10 mouse cellular contexts compared by ENCODE assay signal in genomic region chr2:34992729-34993695, GRCm38 (mm10). TPM values are rescaled to one million over a fixed set of nuclear protein-coding genes. Genes with fewer than 3 reads are reported as not detected.
DNase-seq lines count a peak whose midpoint lies in the region; ATAC-seq and TF ChIP-seq lines count a peak whose summit lies in the region.
"Had no signal": no experiment of that assay in that cellular context is flagged by ENCODE, and none has a peak within 500 bp of the region (broad histone marks: within the 10 kb centered on the region; RNA-seq: fewer than 3 reads in every experiment).

No protein-coding gene starts in this region.

- H3K4me3 ChIP-seq in kidney, postnatal 0 days (replicated peaks; ENCODE audit: low read depth, low read length) = no peak overlapping the region
- no peak overlapping the region for H3K4me3 ChIP-seq in midbrain, postnatal 0 days (ENCODE audit: low read depth, low read length)
- H3K4me3 ChIP-seq in stomach, postnatal 0 days (ENCODE audit: low read depth, low read length) = no peak overlapping the region
- H3K4me3 ChIP-seq in lung, adult 2 months (replicated peaks; ENCODE audit: extremely low read depth, low read depth, low read length) = no peak overlapping the region
- H3K4me3 ChIP-seq: left cerebral cortex, adult 2 months had no signal

- H3K9ac ChIP-seq in kidney, postnatal 0 days (ENCODE audit: low read depth, low read length) = no peak overlapping the region
- 0 out of 2 replicates have a peak overlapping the region, but pooled peaks have one; percentile 1 for H3K9ac ChIP-seq in midbrain, postnatal 0 days (replicated peaks; ENCODE audit: low read length, poor library complexity, severe bottlenecking)
- H3K9ac ChIP-seq in stomach, postnatal 0 days (ENCODE audit: low read length) = no peak overlapping the region

- TF ChIP-seq POLR2A in brain, embryonic 14.5 days (IDR thresholded peaks at IDR 0.05; ENCODE audit: borderline replicate concordance, extremely low read depth, insufficient read depth, insufficient read length, poor library complexity, severe bottlenecking) = no peak
- no peak for TF ChIP-seq POLR2A in lung, adult 2 months (IDR thresholded peaks at IDR 0.05; ENCODE audit: borderline replicate concordance, extremely low read depth, low read depth, low read length)

- H3K27ac ChIP-seq in kidney, postnatal 0 days = no peak overlapping the region
- H3K27ac ChIP-seq in midbrain, postnatal 0 days (ENCODE audit: low read depth, low read length) = peak overlapping the region; percentile 65
- H3K27ac ChIP-seq in stomach, postnatal 0 days (replicated peaks) = no peak overlapping the region
- H3K27ac ChIP-seq: left cerebral cortex, adult 2 months had no signal

- 24% methylated on average over 9 of the region's 9 CpGs for WGBS in kidney, postnatal 0 days
- WGBS in midbrain, postnatal 0 days = 7% methylated on average over 9 of the region's 9 CpGs
- 13% methylated on average over 9 of the region's 9 CpGs for WGBS in stomach, postnatal 0 days
- WGBS in lung, adult 2 months = 29% methylated on average over 9 of the region's 9 CpGs

- TF ChIP-seq CTCF in kidney, postnatal 0 days (IDR thresholded peaks at IDR 0.05; ENCODE audit: low read depth) = no peak
- no peak for TF ChIP-seq CTCF in brain, embryonic 14.5 days (IDR thresholded peaks at IDR 0.05; ENCODE audit: borderline replicate concordance, extremely low read depth, insufficient read depth, insufficient read length)
- TF ChIP-seq CTCF in midbrain, postnatal 0 days (IDR thresholded peaks at IDR 0.05) = no peak
- TF ChIP-seq CTCF in stomach, postnatal 0 days (IDR thresholded peaks at IDR 0.05; ENCODE audit: low read depth) = no peak
- TF ChIP-seq CTCF in lung, adult 2 months (IDR thresholded peaks at IDR 0.05; ENCODE audit: insufficient read depth, low read length) = no peak

- no peaks in the 10 kb centered on the region for H3K27me3 ChIP-seq in kidney, postnatal 0 days (ENCODE audit: insufficient read depth, low read length)
- H3K27me3 ChIP-seq in midbrain, postnatal 0 days (ENCODE audit: insufficient read depth, low read length) = no peaks in the 10 kb centered on the region
- no peaks in the 10 kb centered on the region for H3K27me3 ChIP-seq in stomach, postnatal 0 days (ENCODE audit: control insufficient read depth, insufficient read depth, low read length)

- H3K4me1 ChIP-seq in kidney, postnatal 0 days (replicated peaks; ENCODE audit: insufficient read depth, low read length) = no peaks in the 10 kb centered on the region
- peaks cover 10% of the 10 kb centered on the region; the same call in 1 of the 2 replicates for H3K4me1 ChIP-seq in midbrain, postnatal 0 days (ENCODE audit: insufficient read depth, low read length)
- H3K4me1 ChIP-seq in stomach, postnatal 0 days (replicated peaks; ENCODE audit: control insufficient read depth, insufficient read depth) = no peaks in the 10 kb centered on the region
- H3K4me1 ChIP-seq in lung, adult 2 months (ENCODE audit: control insufficient read depth, insufficient read depth, low read length) = no peaks in the 10 kb centered on the region

- no peak for ATAC-seq in kidney, postnatal 0 days (replicated peaks; ENCODE audit: low FRiP score, low read depth)
- ATAC-seq in midbrain, postnatal 0 days (ENCODE audit: low FRiP score) = peak; percentile 83
- no peak for ATAC-seq in stomach, postnatal 0 days (ENCODE audit: low FRiP score, low TSS enrichment)
- ATAC-seq in megakaryocyte, adult 5-6 weeks (ENCODE audit: poor library complexity, severe bottlenecking) = no peak

- no peaks in the 10 kb centered on the region for H3K36me3 ChIP-seq in kidney, postnatal 0 days (ENCODE audit: insufficient read depth, low read length)
- no peaks in the 10 kb centered on the region for H3K36me3 ChIP-seq in midbrain, postnatal 0 days (ENCODE audit: insufficient read depth, low read length)
- H3K36me3 ChIP-seq in stomach, postnatal 0 days (ENCODE audit: control insufficient read depth, insufficient read depth, low read length) = no peaks in the 10 kb centered on the region
- H3K36me3 ChIP-seq: G1E had no signal

- no peak for TF ChIP-seq EP300 in stomach, postnatal 0 days (optimal IDR thresholded peaks at IDR 0.05)

- no peaks in the 10 kb centered on the region for H3K9me3 ChIP-seq in kidney, postnatal 0 days (replicated peaks; ENCODE audit: low read length)
- H3K9me3 ChIP-seq in midbrain, postnatal 0 days (ENCODE audit: low read length) = no peaks in the 10 kb centered on the region
- H3K9me3 ChIP-seq in stomach, postnatal 0 days (ENCODE audit: control insufficient read depth, low read length) = no peaks in the 10 kb centered on the region
- H3K9me3 ChIP-seq: G1E had no signal

- DNase-seq in kidney, postnatal 0 days (ENCODE audit: low spot score) = peak; percentile 54
- no peak for DNase-seq in kidney, postnatal 4 days
- DNase-seq in brain, embryonic 14.5 days (ENCODE audit: low read depth) = peak; percentile 98
- DNase-seq in frontal cortex, postnatal 10 days (ENCODE audit: low spot score in 2 of 2) = peak; percentile 29 to 33
- DNase-seq in midbrain, postnatal 0 days (ENCODE audit: low spot score) = peak; percentile 95
- DNase-seq in stomach, postnatal 0 days (ENCODE audit: low spot score) = no peak
- no peak for DNase-seq in lung, adult 2 months

- no peak overlapping the region for H3K4me2 ChIP-seq in kidney, postnatal 0 days (ENCODE audit: low read length)
- peak overlapping the region; percentile 20; the same call in 1 of the 2 replicates for H3K4me2 ChIP-seq in midbrain, postnatal 0 days (ENCODE audit: low read depth, low read length, poor library complexity, severe bottlenecking)
- no peak overlapping the region for H3K4me2 ChIP-seq in stomach, postnatal 0 days (replicated peaks; ENCODE audit: low read depth)

RNA-seq across cellular contexts. Expression of gene Traf1, which starts 31.4 kb away (rescaled TPM):
- polyA plus RNA-seq in kidney, postnatal 0 days (2015; fragmentation: Nextera tagmentation; extraction: Ambion mirVana) = 18.6 and 20.6 TPM in 2 replicates
- 1.4 and 2.4 TPM in 2 replicates for polyA plus RNA-seq in brain, embryonic 14.5 days (2012; rRNA removed)
- total RNA-seq in midbrain, postnatal 0 days (2014; rRNA removed) = 1.4 and 2.2 TPM in 2 replicates
- 2.8 and 3.0 TPM in 2 replicates for polyA plus RNA-seq in midbrain, postnatal 0 days (2015; fragmentation: Nextera tagmentation; extraction: Ambion mirVana)
- 1.7 and 2.2 TPM in 2 replicates for polyA plus RNA-seq in stomach, postnatal 0 days (2015; fragmentation: Nextera tagmentation; extraction: Ambion mirVana)
- 1.5 and 3.1 TPM in 2 replicates for total RNA-seq in megakaryocyte, adult 5-6 weeks (2015)
- total RNA-seq in megakaryocyte, adult 5-6 weeks (2017) = 2.5 and 3.2 TPM in 2 replicates
- polyA plus RNA-seq in lung, adult 2 months (2012; rRNA removed) = 52.3 and 59.6 TPM in 2 replicates
- polyA plus RNA-seq: G1E had no signal

Comparison
In these comparisons a context has a peak if more than half of its experiments do, and no peak if none do; other contexts are left out.
1. DNase-seq: peak in kidney, postnatal 0 days (single experiment), brain, embryonic 14.5 days (single experiment), frontal cortex, postnatal 10 days (2 of 2) and midbrain, postnatal 0 days (single experiment); none in kidney, postnatal 4 days (0 of 2), stomach, postnatal 0 days (single experiment) and lung, adult 2 months (single experiment).